Mouse (Mus musculus): ENCODE measurements at regions not wholly inside any gene's neighbourhood (a gene's known extent, or its start where the extent isn't known, plus 50 kb on each side); places are given as distances from the start of the nearest gene placed in this dataset.

DNA sequence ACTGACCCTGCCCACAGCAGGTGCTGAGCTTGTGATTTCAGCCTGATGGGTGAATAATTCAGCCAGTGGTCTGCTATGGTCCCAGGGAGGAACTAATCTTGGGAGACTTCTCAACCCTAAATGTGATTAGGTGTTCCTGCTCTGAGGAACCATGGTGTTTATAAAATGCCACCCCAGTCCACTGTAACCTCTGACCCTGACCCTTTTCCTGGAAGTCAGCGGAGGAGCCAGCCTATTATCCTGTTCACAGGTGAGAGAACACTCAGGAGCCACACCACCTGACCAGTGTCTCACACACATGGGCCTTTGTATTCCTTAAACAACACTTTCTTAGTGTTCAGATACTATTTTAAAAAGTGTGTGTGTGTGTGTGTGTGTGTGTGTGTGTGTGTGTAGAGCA, 103.0 kb downstream of the 1700001O22Rik start:
- Histone ChIP-seq H3K79me2 (ENCODE audit: control insufficient read depth, insufficient read depth, low read length, poor library complexity) (0 out of 2 replicates have a peak, but pooled peaks cover 1% of the 10 kb centered on the region), H3K36me3 (ENCODE audit: control insufficient read depth in 1 of 2, insufficient read depth in 2 of 2, low read length in 2 of 2) (no peaks in the 10 kb centered on the region), H3K9ac (ENCODE audit: control insufficient read depth, low read depth, low read length, poor library complexity, severe bottlenecking) (no peak overlapping the region; the same call in 1 of the 2 replicates), H3K4me1 (ENCODE audit: control insufficient read depth in 1 of 2, insufficient read depth in 2 of 2, low read length in 2 of 2) (peaks cover 0 to 10% of the 10 kb centered on the region in 2 experiments; a peak in 2 of 4 replicates), H3K27ac (ENCODE audit: control insufficient read depth, low read depth, low read length) (peak overlapping the region; percentile 39; the same call in 1 of the 2 replicates), H3K4me3 (ENCODE audit: control insufficient read depth in 1 of 2, insufficient read depth in 1 of 2, low read depth in 2 of 2, low read length in 2 of 2) (peak overlapping the region; percentile 44 to 54), H3K27me3 (ENCODE audit: control insufficient read depth in 1 of 2, insufficient read depth in 2 of 2, low read length in 2 of 2) (no peaks in the 10 kb centered on the region), H3K9me3 (replicated peaks; ENCODE audit: insufficient read depth, low read length) (no peaks in the 10 kb centered on the region)
- no peak for DNase-seq (ENCODE audit: low read depth, low spot score)
- TF ChIP-seq ZC3H11A (IDR thresholded peaks at IDR 0.05; ENCODE audit: low read depth, low read length) (no peak), HCFC1 (IDR thresholded peaks at IDR 0.05; ENCODE audit: low read depth, low read length) (no peak), NELFE (IDR thresholded peaks at IDR 0.05; ENCODE audit: low read depth, low read length) (no peak)

DNA sequence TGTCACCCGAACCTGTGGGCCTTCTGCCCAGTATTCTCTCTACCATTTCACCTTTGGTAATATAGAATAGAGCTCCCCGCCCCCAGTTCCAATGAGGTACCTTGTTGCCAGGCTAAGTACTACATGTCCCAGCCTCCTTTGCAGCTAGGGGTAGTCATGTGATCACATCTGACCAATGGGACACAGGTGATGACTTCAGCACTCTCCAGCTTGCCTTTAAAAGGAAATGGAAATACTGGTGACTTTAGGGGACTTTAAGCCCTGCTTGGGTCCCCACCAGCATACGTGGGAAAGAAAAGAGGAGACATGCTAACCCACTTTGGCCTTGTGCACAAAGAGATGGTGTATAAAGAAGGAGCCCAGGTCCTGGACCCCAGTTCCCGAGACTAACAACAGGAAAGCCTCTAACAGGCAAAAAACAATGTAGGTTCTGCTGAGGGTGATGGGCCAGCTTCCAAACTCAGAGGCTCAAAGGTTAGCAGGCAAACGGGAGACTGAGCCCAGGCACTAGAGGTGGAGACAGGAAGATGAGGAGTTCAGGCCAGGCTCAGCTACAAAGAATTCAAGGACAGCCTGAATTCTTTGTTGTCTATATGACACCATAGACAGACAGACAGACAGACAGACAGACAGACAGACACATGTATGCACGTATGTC, 103.5 kb downstream of the 1700001O22Rik start:
- H3K27ac ChIP-seq (ENCODE audit: control insufficient read depth, low read depth, low read length): peak overlapping the region; percentile 39
- H3K79me2 ChIP-seq (ENCODE audit: control insufficient read depth, insufficient read depth, low read length, poor library complexity): 0 out of 2 replicates have a peak, but pooled peaks cover 1% of the 10 kb centered on the region
- no peaks in the 10 kb centered on the region for H3K9me3 ChIP-seq (replicated peaks; ENCODE audit: insufficient read depth, low read length)
- H3K9ac ChIP-seq (ENCODE audit: control insufficient read depth, low read depth, low read length, poor library complexity, severe bottlenecking): peak overlapping the region; percentile 61
- peak; percentile 93 for DNase-seq (ENCODE audit: low read depth, low spot score)
- no peaks in the 10 kb centered on the region for H3K27me3 ChIP-seq (ENCODE audit: control insufficient read depth in 1 of 2, insufficient read depth in 2 of 2, low read length in 2 of 2)
- H3K4me3 ChIP-seq (ENCODE audit: control insufficient read depth in 1 of 2, insufficient read depth in 1 of 2, low read depth in 2 of 2, low read length in 2 of 2): peak overlapping the region; percentile 44 to 54
- peaks cover 0 to 10% of the 10 kb centered on the region in 2 experiments; a peak in 2 of 4 replicates for H3K4me1 ChIP-seq (ENCODE audit: control insufficient read depth in 1 of 2, insufficient read depth in 2 of 2, low read length in 2 of 2)
- H3K36me3 ChIP-seq (ENCODE audit: control insufficient read depth in 1 of 2, insufficient read depth in 2 of 2, low read length in 2 of 2): no peaks in the 10 kb centered on the region
- TF ChIP-seq SMC3 (IDR thresholded peaks at IDR 0.05; ENCODE audit: low read depth, low read length) (no peak), ETS1 (IDR thresholded peaks at IDR 0.05; ENCODE audit: low read depth, low read length) (no peak), HCFC1 (IDR thresholded peaks at IDR 0.05; ENCODE audit: low read depth, low read length) (peak; percentile 100), MAZ (IDR thresholded peaks at IDR 0.05; ENCODE audit: low read depth, low read length) (peak; percentile 60; the same call in 1 of the 2 replicates), E2F4 (IDR thresholded peaks at IDR 0.05; ENCODE audit: borderline replicate concordance, low read depth, low read length) (no peak), USF1 (IDR thresholded peaks at IDR 0.05; ENCODE audit: low read depth, low read length) (peak; percentile 100), GABPA (IDR thresholded peaks at IDR 0.05; ENCODE audit: low read depth, low read length) (no peak), KAT2A (conservative IDR thresholded peaks at IDR 0.05; ENCODE audit: low read depth, low read length) (peak; percentile 90), POLR2A (IDR thresholded peaks at IDR 0.05; ENCODE audit: control insufficient read depth in 1 of 2, insufficient read depth in 1 of 2, low read depth in 1 of 2, low read length in 2 of 2, poor library complexity in 1 of 2) (peak; percentile 58 to 78; a peak in 3 of 4 replicates), ZNF384 (IDR thresholded peaks at IDR 0.05; ENCODE audit: low read depth, low read length) (no peak), MYB (IDR thresholded peaks at IDR 0.05; ENCODE audit: low read depth, low read length) (no peak), MYC (IDR thresholded peaks at IDR 0.05; ENCODE audit: low read depth, low read length) (peak; percentile 21; the same call in 1 of the 2 replicates), TCF12 (IDR thresholded peaks at IDR 0.05; ENCODE audit: low read depth, low read length) (0 out of 2 replicates have a peak, but pooled peaks have one; percentile 9), CTCF (IDR thresholded peaks at IDR 0.05 in 2 of 3, conservative IDR thresholded peaks at IDR 0.05 in 1 of 3; ENCODE audit: control insufficient read depth in 1 of 3, insufficient read depth in 1 of 3, low read depth in 2 of 3, low read length in 3 of 3, poor library complexity in 1 of 3, severe bottlenecking in 1 of 3) (no peak), GATA1 (IDR thresholded peaks at IDR 0.05; ENCODE audit: low read depth, low read length) (no peak), MAX (IDR thresholded peaks at IDR 0.05; ENCODE audit: low read length) (0 out of 2 replicates have a peak, but pooled peaks have one; percentile 55), SIN3A (IDR thresholded peaks at IDR 0.05; ENCODE audit: low read length) (peak; percentile 90), EP300 (IDR thresholded peaks at IDR 0.05; ENCODE audit: low read depth in 1 of 2, low read length in 2 of 2) (no peak), ZKSCAN1 (IDR thresholded peaks at IDR 0.05; ENCODE audit: low read depth, low read length) (no peak), MXI1 (IDR thresholded peaks at IDR 0.05; ENCODE audit: low read depth, low read length) (peak; percentile 40; the same call in 1 of the 2 replicates), ZMIZ1 (IDR thresholded peaks at IDR 0.05; ENCODE audit: low read depth, low read length) (peak; percentile 83; the same call in 1 of the 2 replicates), USF2 (IDR thresholded peaks at IDR 0.05; ENCODE audit: borderline replicate concordance in 1 of 2, insufficient read depth in 1 of 2, low read depth in 1 of 2, low read length in 2 of 2) (peak; percentile 81 to 95), NELFE (IDR thresholded peaks at IDR 0.05; ENCODE audit: low read depth, low read length) (peak; percentile 75), RAD21 (IDR thresholded peaks at IDR 0.05; ENCODE audit: low read depth, low read length) (no peak), NRF1 (IDR thresholded peaks at IDR 0.05; ENCODE audit: insufficient read depth, low read depth, low read length, poor library complexity, severe bottlenecking) (no peak), MAFK (IDR thresholded peaks at IDR 0.05; ENCODE audit: borderline replicate concordance, low read depth, low read length) (peak; percentile 100), POLR2AphosphoS5 (IDR thresholded peaks at IDR 0.05; ENCODE audit: borderline replicate concordance, low read depth, low read length) (no peak), CHD1 (IDR thresholded peaks at IDR 0.05; ENCODE audit: low read depth, low read length) (no peak), RCOR1 (IDR thresholded peaks at IDR 0.05; ENCODE audit: low read depth, low read length) (no peak)
